17 mouse cellular contexts compared by ENCODE assay signal in genomic region chr2:131124166-131124565, GRCm38 (mm10). TPM values are rescaled to one million over a fixed set of nuclear protein-coding genes. Genes with fewer than 3 reads are reported as not detected.
DNase-seq lines count a peak whose midpoint lies in the region; ATAC-seq lines count a peak whose summit lies in the region.
"Had no signal": no experiment of that assay in that cellular context is flagged by ENCODE, and none has a peak within 500 bp of the region (broad histone marks: within the 10 kb centered on the region; RNA-seq: fewer than 3 reads in every experiment).

No protein-coding gene starts in this region.

- no peak overlapping the region for H3K4me2 ChIP-seq in heart, embryonic 11.5 days
- H3K4me2 ChIP-seq in neural tube, embryonic 15.5 days = no peak overlapping the region
- H3K4me2 ChIP-seq: midbrain, embryonic 12.5 days had no signal

- no peak overlapping the region for H3K4me3 ChIP-seq in heart, embryonic 11.5 days (ENCODE audit: low read depth, low read length)
- no peak overlapping the region for H3K4me3 ChIP-seq in neural tube, embryonic 15.5 days (replicated peaks)
- H3K4me3 ChIP-seq: midbrain, embryonic 12.5 days had no signal

- H3K27ac ChIP-seq in heart, embryonic 11.5 days (ENCODE audit: low read depth, low read length) = no peak overlapping the region
- no peak overlapping the region for H3K27ac ChIP-seq in neural tube, embryonic 15.5 days (replicated peaks)
- H3K27ac ChIP-seq: midbrain, embryonic 12.5 days had no signal

- H3K9me3 ChIP-seq in heart, embryonic 11.5 days (replicated peaks; ENCODE audit: control insufficient read depth, low read length) = no peaks in the 10 kb centered on the region
- H3K9me3 ChIP-seq in neural tube, embryonic 15.5 days (replicated peaks) = no peaks in the 10 kb centered on the region
- H3K9me3 ChIP-seq: midbrain, embryonic 12.5 days had no signal

- DNase-seq in heart, adult 18-20 months = peak; percentile 48 to 84
- DNase-seq in neural tube, embryonic 10.5 days (ENCODE audit: extremely low spot score, low spot score) = peak; percentile 14
- peak; percentile 40 to 72 for DNase-seq in kidney, postnatal 25 days
- no peak for DNase-seq in c-Kit-positive CD71-positive TER-119-positive erythroid progenitor cells, embryonic 14.5 days (ENCODE audit: low spot score)
- no peak for DNase-seq in thymus, postnatal 36 days
- DNase-seq: cerebellum, adult 11-12 months; right cerebral cortex, postnatal 4 days; thymus, adult 2 months had no signal

- H3K9ac ChIP-seq in heart, embryonic 11.5 days (ENCODE audit: low read depth, low read length) = no peak overlapping the region
- no peak overlapping the region for H3K9ac ChIP-seq in neural tube, embryonic 15.5 days (replicated peaks)
- H3K9ac ChIP-seq: midbrain, embryonic 12.5 days had no signal

- WGBS in heart, embryonic 11.5 days (ENCODE audit: insufficient replicate concordance) = 49% methylated on average over 3 of the region's 3 CpGs
- WGBS in neural tube, embryonic 15.5 days = 68% methylated on average over 3 of the region's 3 CpGs

- peaks cover 28% of the 10 kb centered on the region for H3K4me1 ChIP-seq in heart, embryonic 11.5 days (ENCODE audit: control insufficient read depth, insufficient read depth, low read length)
- H3K4me1 ChIP-seq in neural tube, embryonic 15.5 days = peaks cover 15% of the 10 kb centered on the region

- no peaks in the 10 kb centered on the region for H3K36me3 ChIP-seq in heart, embryonic 11.5 days (ENCODE audit: control insufficient read depth, insufficient read depth, low read length)
- H3K36me3 ChIP-seq in neural tube, embryonic 15.5 days = no peaks in the 10 kb centered on the region
- H3K36me3 ChIP-seq: midbrain, embryonic 12.5 days had no signal

- H3K27me3 ChIP-seq in heart, embryonic 11.5 days (ENCODE audit: control insufficient read depth, insufficient read depth, low read length) = peaks cover 3% of the 10 kb centered on the region; the same call in 1 of the 2 replicates
- 0 out of 2 replicates have a peak, but pooled peaks cover 3% of the 10 kb centered on the region for H3K27me3 ChIP-seq in neural tube, embryonic 15.5 days (replicated peaks)

- ATAC-seq in heart, embryonic 11.5 days (replicated peaks; ENCODE audit: insufficient number of reproducible peaks, low FRiP score, low TSS enrichment) = no peak
- no peak for ATAC-seq in neural tube, embryonic 15.5 days (ENCODE audit: low FRiP score)
- ATAC-seq in megakaryocyte-erythroid progenitor cell, adult 5-6 weeks (replicated peaks; ENCODE audit: low FRiP score, low TSS enrichment, poor library complexity, severe bottlenecking) = no peak

RNA-seq across cellular contexts. Expression of gene Hspa12b, which starts 2.9 kb away (rescaled TPM):
- 10 to 100 TPM; 30.6 to 30.7 TPM for total RNA-seq in heart, adult 18-20 months (2021)
- polyA plus RNA-seq in heart, embryonic 11.5 days (2014; fragmentation: Nextera tagmentation; extraction: Ambion mirVana) = 5.6 and 6.3 TPM in 2 replicates
- 6.0 and 7.7 TPM in 2 replicates for polyA plus RNA-seq in neural tube, embryonic 15.5 days (2015; fragmentation: Nextera tagmentation; extraction: Ambion mirVana)
- 0.44 and 3.9 TPM in 2 replicates for total RNA-seq in megakaryocyte-erythroid progenitor cell, adult 5-6 weeks (2014; fragmentation: Nextera tagmentation)
- 1.3 TPM in 1 of 2 replicates, not detected in the other for total RNA-seq in megakaryocyte-erythroid progenitor cell, adult 5-6 weeks (2017)
- total RNA-seq: neutrophil, adult 5-6 weeks had no signal

RNA-seq across cellular contexts. Expression of gene Gm11037, which starts 9.1 kb away (rescaled TPM):
- total RNA-seq in heart, adult 18-20 months (2021) = not detected
- polyA plus RNA-seq in heart, embryonic 11.5 days (2014; fragmentation: Nextera tagmentation; extraction: Ambion mirVana) = not detected in 2 replicates
- not detected in 2 replicates for polyA plus RNA-seq in neural tube, embryonic 15.5 days (2015; fragmentation: Nextera tagmentation; extraction: Ambion mirVana)
- not detected in 2 replicates for total RNA-seq in megakaryocyte-erythroid progenitor cell, adult 5-6 weeks (2014; fragmentation: Nextera tagmentation)
- total RNA-seq in megakaryocyte-erythroid progenitor cell, adult 5-6 weeks (2017) = not detected in 2 replicates
- total RNA-seq: heart, postnatal 36 days; layer of hippocampus, adult 8-10 months; neutrophil, adult 5-6 weeks had no signal
- polyA plus RNA-seq: embryonic facial prominence, embryonic 14.5 days; limb, embryonic 14.5 days; midbrain, embryonic 12.5 days; thymus, adult 2 months had no signal

RNA-seq across cellular contexts. Expression of gene 1700037H04Rik, which starts 35.7 kb away (rescaled TPM):
- 10 to 100 TPM in 1 of 2 experiments, 1 to 10 TPM in 1; 9.7 to 17.7 TPM for total RNA-seq in heart, adult 18-20 months (2021)
- polyA plus RNA-seq in heart, embryonic 11.5 days (2014; fragmentation: Nextera tagmentation; extraction: Ambion mirVana) = 83.0 and 83.4 TPM in 2 replicates
- polyA plus RNA-seq in neural tube, embryonic 15.5 days (2015; fragmentation: Nextera tagmentation; extraction: Ambion mirVana) = 79.1 and 83.2 TPM in 2 replicates
- total RNA-seq in megakaryocyte-erythroid progenitor cell, adult 5-6 weeks (2014; fragmentation: Nextera tagmentation) = 92.8 and 94.2 TPM in 2 replicates
- total RNA-seq in megakaryocyte-erythroid progenitor cell, adult 5-6 weeks (2017) = 29.0 and 55.6 TPM in 2 replicates

RNA-seq across cellular contexts. Expression of gene Siglec1, which starts 37.6 kb away (rescaled TPM):
- 1 to 10 TPM; 1.9 to 6.5 TPM for total RNA-seq in heart, adult 18-20 months (2021)
- polyA plus RNA-seq in heart, embryonic 11.5 days (2014; fragmentation: Nextera tagmentation; extraction: Ambion mirVana) = 0.11 and 0.16 TPM in 2 replicates
- polyA plus RNA-seq in neural tube, embryonic 15.5 days (2015; fragmentation: Nextera tagmentation; extraction: Ambion mirVana) = 0.23 and 0.36 TPM in 2 replicates
- 0.22 and 0.48 TPM in 2 replicates for total RNA-seq in megakaryocyte-erythroid progenitor cell, adult 5-6 weeks (2014; fragmentation: Nextera tagmentation)
- total RNA-seq in megakaryocyte-erythroid progenitor cell, adult 5-6 weeks (2017) = not detected in 2 replicates

RNA-seq across cellular contexts. Expression of gene Cenpb, which starts 55.7 kb away (rescaled TPM):
- 10 to 100 TPM; 76.7 to 79.6 TPM for total RNA-seq in heart, adult 18-20 months (2021)
- polyA plus RNA-seq in heart, embryonic 11.5 days (2014; fragmentation: Nextera tagmentation; extraction: Ambion mirVana) = 4.1 and 4.6 TPM in 2 replicates
- polyA plus RNA-seq in neural tube, embryonic 15.5 days (2015; fragmentation: Nextera tagmentation; extraction: Ambion mirVana) = 11.5 and 12.6 TPM in 2 replicates
- total RNA-seq in megakaryocyte-erythroid progenitor cell, adult 5-6 weeks (2014; fragmentation: Nextera tagmentation) = 8.0 and 8.8 TPM in 2 replicates
- total RNA-seq in megakaryocyte-erythroid progenitor cell, adult 5-6 weeks (2017) = 6.8 and 10.8 TPM in 2 replicates

Comparison
In these comparisons a context has a peak if more than half of its experiments do, and no peak if none do; other contexts are left out.
1. DNase-seq: peak in heart, adult 18-20 months (2 of 2), neural tube, embryonic 10.5 days (single experiment) and kidney, postnatal 25 days (2 of 2); none in c-Kit-positive CD71-positive TER-119-positive erythroid progenitor cells, embryonic 14.5 days (single experiment) and thymus, postnatal 36 days (0 of 2).
2. RNA of gene Hspa12b, which starts 2.9 kb away (total RNA-seq): 30.6 to 30.7 TPM in heart, adult 18-20 months; 0.44 to 3.9 TPM in megakaryocyte-erythroid progenitor cell, adult 5-6 weeks; every median in the first group is over 4 times any median in the second.